Mouse (Mus musculus) heart, embryonic 14.5 days (tissue): Measurements from ENCODE around the gene Calm3. TPM values are rescaled to one million over a fixed set of nuclear protein-coding genes. Genes with fewer than 3 reads are reported as not detected.

Source experiments
- ATAC-seq: fragments of 200-750 bp; cut with Nextera tagmentation; 2 replicates; pipeline ENCODE4 v1.8.0; 2017; ENCODE audit warnings: low read depth, moderate TSS enrichment; ENCODE audit not compliant: insufficient number of reproducible peaks, insufficient read depth, low FRiP score
- H3K27ac ChIP-seq, 2 experiments: fragments of 200-500 bp in 1 of 2; fragments of 300-500 bp in 1 of 2; sonication (generic) in 1 of 2; replicated peaks in 1 of 2; 2 replicates each; pipeline ENCODE4 v1.5.1; 2012 to 2014; ENCODE audit warnings: low read depth in 2 of 2, low read length in 2 of 2, control low read depth in 1 of 2, mild to moderate bottlenecking in 1 of 2, mixed read lengths in 1 of 2; ENCODE audit not compliant: control insufficient read depth in 1 of 2, insufficient read depth in 1 of 2
- H3K27me3 ChIP-seq: fragments of 300-500 bp; sonication (generic); 2 replicates; pipeline ENCODE4 v1.6.1; 2014; ENCODE audit warnings: mild to moderate bottlenecking, low read length, control low read depth; ENCODE audit not compliant: control insufficient read depth, insufficient read depth
- H3K36me3 ChIP-seq: fragments of 300-500 bp; sonication (generic); 2 replicates; pipeline ENCODE4 v1.6.1; 2014; ENCODE audit warnings: mild to moderate bottlenecking, control low read depth, low read length, mixed read lengths; ENCODE audit not compliant: control insufficient read depth, insufficient read depth
- H3K4me1 ChIP-seq, 2 experiments: fragments of 200-500 bp in 1 of 2; fragments of 300-500 bp in 1 of 2; sonication (generic) in 1 of 2; 2 replicates each; pipeline ENCODE4 v1.6.1; 2012 to 2014; ENCODE audit warnings: low read length in 2 of 2, control low read depth in 1 of 2, mixed read lengths in 1 of 2; ENCODE audit not compliant: control insufficient read depth in 2 of 2, insufficient read depth in 2 of 2
- H3K4me2 ChIP-seq: fragments of 300-500 bp; sonication (generic); 2 replicates; pipeline ENCODE4 v1.6.1; 2014; ENCODE audit warnings: mild to moderate bottlenecking, low read length
- H3K4me3 ChIP-seq, 2 experiments: fragments of 200-500 bp in 1 of 2; fragments of 300-500 bp in 1 of 2; sonication (generic) in 1 of 2; 2 replicates each; pipeline ENCODE4 v1.5.1; 2012 to 2014; ENCODE audit warnings: low read length in 2 of 2, mild to moderate bottlenecking in 2 of 2, control low read depth in 1 of 2, low read depth in 1 of 2, moderate library complexity in 1 of 2; ENCODE audit not compliant: control insufficient read depth in 1 of 2, insufficient read depth in 1 of 2
- H3K9ac ChIP-seq: fragments of 300-500 bp; sonication (generic); 2 replicates; pipeline ENCODE4 v1.6.1; 2014; ENCODE audit warnings: mild to moderate bottlenecking, low read length
- H3K9me3 ChIP-seq: fragments of 300-500 bp; sonication (generic); 2 replicates; pipeline ENCODE4 v1.6.1; 2016; ENCODE audit warnings: low read length, control low read depth; ENCODE audit not compliant: control insufficient read depth
- WGBS: fragments of 180-500 bp; shearing (Covaris S2); extraction: QIAGEN DNeasy Blood & Tissue Kit; methylation state at CpG from one replicate; pipeline ENCODE4 v1.1.7; 2014; 5-methylcytosine and 5-hydroxymethylcytosine counted together
- polyA plus RNA-seq: library from polyadenylated mRNA; unstranded; fragments of >200 nt; fragmentation: Nextera tagmentation; extraction: Ambion mirVana; gene quantifications from 2 replicates; pipeline ENCODE4 v1.2.1, GENCODE M21; 2014

Gene Calm3
- polyA plus RNA-seq, 1 experiment from 2014 or later = 152 TPM

- Histone ChIP-seq H3K27me3 (no peaks in the 10 kb centered on the region), H3K4me2 (no peak overlapping the region), H3K27ac (no peak overlapping the region), H3K36me3 (no peaks in the 10 kb centered on the region), H3K4me1 (peaks cover 6 to 12% of the 10 kb centered on the region in 2 experiments; a peak in 3 of 4 replicates), H3K4me3 (no peak overlapping the region), H3K9me3 (no peaks in the 10 kb centered on the region), H3K9ac (no peak overlapping the region)
- no peak for ATAC-seq
- WGBS = 41% methylated on average over 4 of the region's 4 CpGs
Measured at GRCm38 (mm10) chr7:16937312-16937711, 13.4 kb upstream of the Calm3 start.

GRCm38 (mm10) chr7:16932704-16933577 lies 9.0 kb upstream of the Calm3 start:
- no peak for ATAC-seq

GRCm38 (mm10) chr7:16931968-16932627 lies 8.2 kb upstream of the Calm3 start:
- H3K9ac ChIP-seq = no peak overlapping the region
- no peak overlapping the region for H3K4me2 ChIP-seq
- no peaks in the 10 kb centered on the region for H3K9me3 ChIP-seq
- H3K4me3 ChIP-seq = no peak overlapping the region
- H3K4me1 ChIP-seq = no peaks in the 10 kb centered on the region
- no peaks in the 10 kb centered on the region for H3K36me3 ChIP-seq
- 17% methylated on average over 14 of the region's 14 CpGs for whole genome bisulfite sequencing
- ATAC-seq = 0 out of 2 replicates have a peak, but pooled peaks have one; percentile 5
- H3K27me3 ChIP-seq = no peaks in the 10 kb centered on the region
- H3K27ac ChIP-seq = no peak overlapping the region

More at GRCm38 (mm10) chr7:16932704-16933577, 9.0 kb upstream of the Calm3 start:
- Histone ChIP-seq H3K36me3 (no peaks in the 10 kb centered on the region), H3K4me3 (no peak overlapping the region), H3K27ac (no peak overlapping the region), H3K4me1 (no peaks in the 10 kb centered on the region), H3K27me3 (no peaks in the 10 kb centered on the region), H3K9ac (no peak overlapping the region), H3K4me2 (no peak overlapping the region), H3K9me3 (no peaks in the 10 kb centered on the region)
- 29% methylated on average over 14 of the region's 14 CpGs for WGBS

- 3% methylated on average over 1 of the region's 1 CpGs for WGBS
Measured at GRCm38 (mm10) chr7:16930850-16931249, 6.9 kb upstream of the Calm3 start.

GRCm38 (mm10) chr7:16928341-16928740 lies 4.4 kb upstream of the Calm3 start:
- Histone ChIP-seq H3K4me2 (no peak overlapping the region), H3K9me3 (no peaks in the 10 kb centered on the region), H3K36me3 (no peaks in the 10 kb centered on the region), H3K9ac (no peak overlapping the region), H3K27me3 (no peaks in the 10 kb centered on the region), H3K4me1 (no peaks in the 10 kb centered on the region), H3K27ac (no peak overlapping the region), H3K4me3 (no peak overlapping the region)
- no peak for ATAC-seq
- WGBS = 34% methylated on average over 2 of the region's 2 CpGs

More at GRCm38 (mm10) chr7:16930850-16931249, 6.9 kb upstream of the Calm3 start:
- no peak overlapping the region for H3K4me3 ChIP-seq
- H3K9me3 ChIP-seq = no peaks in the 10 kb centered on the region
- no peak overlapping the region for H3K27ac ChIP-seq
- H3K36me3 ChIP-seq = no peaks in the 10 kb centered on the region
- H3K27me3 ChIP-seq = no peaks in the 10 kb centered on the region
- H3K4me2 ChIP-seq = no peak overlapping the region
- H3K4me1 ChIP-seq = no peaks in the 10 kb centered on the region
- H3K9ac ChIP-seq = no peak overlapping the region
- no peak for ATAC-seq

GRCm38 (mm10) chr7:16923283-16924036 lies 454 bp downstream of the Calm3 start:
- Histone ChIP-seq H3K4me3 (peak overlapping the region; percentile 89 to 96), H3K4me1 (peaks cover 18 to 37% of the 10 kb centered on the region in 2 experiments), H3K36me3 (peaks cover 35% of the 10 kb centered on the region), H3K9ac (peak overlapping the region; percentile 99), H3K9me3 (no peaks in the 10 kb centered on the region), H3K4me2 (peak overlapping the region; percentile 93), H3K27ac (peak overlapping the region; percentile 88 to 95), H3K27me3 (no peaks in the 10 kb centered on the region)
- ATAC-seq = no peak
- WGBS = 0% methylated on average over 48 of the region's 57 CpGs

- no peaks in the 10 kb centered on the region for H3K27me3 ChIP-seq
- WGBS = 49% methylated on average over 10 of the region's 10 CpGs
- H3K9me3 ChIP-seq = no peaks in the 10 kb centered on the region
- H3K27ac ChIP-seq = no peak overlapping the region
- H3K4me2 ChIP-seq = peak overlapping the region; percentile 93
- H3K4me1 ChIP-seq = peaks cover 18 to 37% of the 10 kb centered on the region in 2 experiments
- no peak for ATAC-seq
- peaks cover 45% of the 10 kb centered on the region for H3K36me3 ChIP-seq
- peak overlapping the region; percentile 89 to 96 for H3K4me3 ChIP-seq
- peak overlapping the region; percentile 99 for H3K9ac ChIP-seq
Measured at GRCm38 (mm10) chr7:16922360-16922973, 1.4 kb downstream of the Calm3 start.
